Mouse (Mus musculus): Measurements from ENCODE around the gene Syce3.
"Not testable (repeated sequence)": the region's sequence is repeated elsewhere in the genome, so short reads cannot be mapped to it uniquely, and the experiment has no call there.

Gene Syce3

GRCm38 (mm10) chr15:89410118-89410517 is at the start of gene Syce3:
Gene Syce3, minus strand, starts transcription at chr15:89410503.
- DNase-seq (ENCODE audit: low spot score), result no peak

GRCm38 (mm10) chr15:89459821-89460220 is 49.5 kb upstream of the Syce3 start:
- DNase-seq (ENCODE audit: low spot score), result no peak

- DNase-seq (ENCODE audit: low spot score), result no peak
Measured at GRCm38 (mm10) chr15:89458942-89459341, 48.6 kb upstream of the Syce3 start.

- no peak for DNase-seq (ENCODE audit: low spot score)
Measured at GRCm38 (mm10) chr15:89455642-89456041, 45.3 kb upstream of the Syce3 start.

- no peak for DNase-seq (ENCODE audit: low spot score)
Measured at GRCm38 (mm10) chr15:89454857-89455256, 44.6 kb upstream of the Syce3 start.

- no peak for DNase-seq (ENCODE audit: low spot score)
Measured at GRCm38 (mm10) chr15:89453865-89454478, 43.7 kb upstream of the Syce3 start, which contains the start of gene Mapk8ip2. Gene Mapk8ip2, plus strand, starts transcription at chr15:89453913.

GRCm38 (mm10) chr15:89452906-89453864 is 42.9 kb upstream of the Syce3 start:
- DNase-seq (ENCODE audit: low spot score), result peak; percentile 47

- DNase-seq (ENCODE audit: low spot score), result no peak
Measured at GRCm38 (mm10) chr15:89442486-89443070, 32.3 kb upstream of the Syce3 start.

GRCm38 (mm10) chr15:89435878-89436277 is 25.6 kb upstream of the Syce3 start:
- DNase-seq (ENCODE audit: low spot score), result no peak

- no peak for DNase-seq (ENCODE audit: low spot score)
Measured at GRCm38 (mm10) chr15:89434136-89434535, 23.8 kb upstream of the Syce3 start.

GRCm38 (mm10) chr15:89432946-89433345 is 22.6 kb upstream of the Syce3 start:
- no peak for DNase-seq (ENCODE audit: low spot score)

GRCm38 (mm10) chr15:89431806-89432205 is 21.5 kb upstream of the Syce3 start:
- no peak for DNase-seq (ENCODE audit: low spot score)

GRCm38 (mm10) chr15:89431271-89431670 is 21.0 kb upstream of the Syce3 start:
- no peak for DNase-seq (ENCODE audit: low spot score)

- not testable (repeated sequence) for DNase-seq (ENCODE audit: low spot score)
Measured at GRCm38 (mm10) chr15:89430771-89431170, 20.5 kb upstream of the Syce3 start.

GRCm38 (mm10) chr15:89430341-89430740 is 20.0 kb upstream of the Syce3 start:
- DNase-seq (ENCODE audit: low spot score), result no peak

- peak; percentile 89 for DNase-seq (ENCODE audit: low spot score)
Measured at GRCm38 (mm10) chr15:89429352-89430221, 19.3 kb upstream of the Syce3 start, which contains the start of the genes C730034F03Rik, Gm44502 and Chkb. Gene C730034F03Rik, plus strand, starts transcription at chr15:89429589. Gene Gm44502, minus strand, starts transcription at chr15:89429696. Gene Chkb, minus strand, starts transcription at chr15:89429908.

- peak; percentile 18 for DNase-seq (ENCODE audit: low spot score)
Measured at GRCm38 (mm10) chr15:89428821-89429351, 18.6 kb upstream of the Syce3 start.

GRCm38 (mm10) chr15:89428136-89428790 is 18.0 kb upstream of the Syce3 start:
- DNase-seq (ENCODE audit: low spot score), result no peak

GRCm38 (mm10) chr15:89426716-89427115 is 16.4 kb upstream of the Syce3 start:
- DNase-seq (ENCODE audit: low spot score), result no peak

- no peak for DNase-seq (ENCODE audit: low spot score)
Measured at GRCm38 (mm10) chr15:89425711-89426121, 15.4 kb upstream of the Syce3 start, which contains the start of gene Cpt1b. Gene Cpt1b, minus strand, starts transcription at chr15:89425863.

- DNase-seq (ENCODE audit: low spot score), result no peak
Measured at GRCm38 (mm10) chr15:89424621-89425020, 14.3 kb upstream of the Syce3 start.

All from c-Kit-positive CD71-positive TER-119-positive erythroid progenitor cells, embryonic 14.5 days (primary cell).